Mouse (Mus musculus): ENCODE results near the gene Wdhd1.

Gene Wdhd1

DNA sequence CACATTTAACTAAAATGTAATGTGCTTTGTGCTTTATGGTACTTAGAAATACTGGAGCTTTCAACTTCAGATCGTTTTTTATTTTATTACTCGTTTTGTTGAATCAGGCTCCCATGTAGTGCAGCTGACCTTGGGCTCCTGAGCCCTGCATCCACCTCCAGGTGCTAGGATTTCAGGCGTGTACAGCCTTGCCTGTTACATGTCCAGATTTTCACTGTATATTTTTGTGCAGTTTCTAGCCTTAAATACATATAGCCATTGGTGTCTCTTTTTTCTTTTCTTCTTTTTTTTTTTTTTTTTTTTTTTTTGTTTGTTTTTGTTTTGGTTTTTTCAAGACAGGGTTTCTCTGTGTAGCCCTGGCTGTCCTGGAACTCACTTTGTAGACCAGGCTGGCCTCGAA lies 4.9 kb upstream of the Wdhd1 start:
- in situ Hi-C loops (cut with MboI, MseI) = no loop called here

DNA sequence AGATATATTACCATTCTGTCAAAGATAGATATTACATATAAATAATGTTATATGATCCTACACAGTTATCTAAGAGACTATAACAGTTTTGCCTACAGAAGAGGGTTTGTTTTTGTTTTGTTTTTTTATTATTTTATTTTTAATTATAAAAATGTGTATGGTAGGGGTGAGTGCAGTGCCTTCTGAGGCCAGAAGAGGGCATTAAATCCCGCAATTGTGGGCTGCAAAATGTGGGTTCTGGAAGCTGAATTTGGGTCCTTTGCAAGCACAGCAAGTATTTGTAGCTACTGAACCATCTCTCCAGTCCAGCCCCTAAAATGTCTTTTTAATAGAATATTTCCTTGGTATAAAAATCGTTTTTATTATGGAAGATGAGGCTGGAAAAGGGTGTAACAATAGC lies 2.4 kb upstream of the Wdhd1 start:
- in situ Hi-C loops (cut with MboI, MseI) = no loop called here

DNA sequence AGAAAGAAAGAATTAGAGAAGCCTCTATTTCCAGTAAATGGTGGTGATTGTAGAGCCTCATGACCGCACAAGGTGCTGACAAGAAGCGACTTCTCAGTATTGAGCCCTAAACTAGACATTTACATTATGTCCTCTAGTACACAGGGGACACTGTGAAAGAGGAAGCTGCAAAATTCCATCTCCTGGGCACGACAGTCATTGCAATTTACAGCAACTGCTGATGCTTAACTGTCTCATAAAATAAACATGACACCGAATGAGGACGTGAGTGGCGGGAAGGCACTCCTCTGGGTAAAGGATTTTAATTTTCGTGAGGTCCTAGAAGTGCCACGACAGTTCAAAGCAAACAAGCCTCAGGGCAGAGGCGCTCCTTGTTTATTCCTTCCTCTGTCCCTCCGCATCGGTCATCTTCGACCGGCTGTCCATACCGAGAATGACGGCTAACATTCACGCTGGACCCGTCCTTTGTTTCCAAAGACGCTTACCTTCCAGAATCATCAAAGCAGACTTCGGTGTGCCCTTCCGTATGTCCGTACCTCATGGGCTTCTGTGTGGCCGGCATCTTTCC lies 537 bp downstream of the Wdhd1 start:
- in situ Hi-C loops (cut with MboI, MseI) = no loop called here

DNA sequence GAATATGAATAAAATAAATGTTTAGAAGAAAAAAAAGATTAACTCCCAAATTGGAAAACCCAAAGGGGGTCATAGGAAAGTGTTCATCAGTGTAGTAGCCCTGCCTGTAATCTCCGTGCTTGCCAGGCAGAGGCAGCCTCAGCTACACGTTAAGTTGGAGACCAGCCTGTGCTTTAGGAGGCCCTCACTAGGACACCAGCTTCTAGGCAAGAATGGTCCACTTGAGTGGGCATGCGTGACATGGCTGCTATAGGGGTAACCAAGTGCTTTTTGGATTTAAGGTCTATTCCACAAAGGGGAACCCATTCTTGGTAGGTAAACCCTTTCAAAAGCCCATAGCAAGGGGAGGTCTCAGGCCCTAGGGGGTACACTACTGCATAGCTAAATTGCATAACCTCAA lies 1.2 kb downstream of the Wdhd1 start:
- in situ Hi-C loops (cut with MboI, MseI) = no loop called here

DNA sequence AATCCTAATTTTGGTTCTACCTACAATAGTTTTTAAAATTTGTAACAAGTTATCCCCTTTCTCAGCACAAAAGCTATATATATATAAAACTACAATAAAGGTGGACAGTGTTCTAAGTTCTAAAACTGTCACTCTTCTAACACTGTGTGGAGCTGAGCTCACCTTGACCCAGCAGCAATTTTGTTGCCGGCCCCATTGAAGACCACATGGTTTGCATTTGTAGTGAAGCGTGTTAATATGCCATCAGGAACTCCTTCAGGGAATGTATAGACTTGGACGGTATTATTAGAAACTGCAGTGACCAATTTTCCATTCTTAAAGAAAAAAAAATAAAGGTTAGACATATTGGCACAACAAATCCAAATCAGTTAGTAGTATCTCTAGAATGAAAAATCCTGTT lies 2.9 kb downstream of the Wdhd1 start:
- in situ Hi-C loops (cut with MboI, MseI) = loop anchor here (25.0 kb wide), 1 partner anchor 1961 kb away; the partner anchor contains the start of gene Ero1l

DNA sequence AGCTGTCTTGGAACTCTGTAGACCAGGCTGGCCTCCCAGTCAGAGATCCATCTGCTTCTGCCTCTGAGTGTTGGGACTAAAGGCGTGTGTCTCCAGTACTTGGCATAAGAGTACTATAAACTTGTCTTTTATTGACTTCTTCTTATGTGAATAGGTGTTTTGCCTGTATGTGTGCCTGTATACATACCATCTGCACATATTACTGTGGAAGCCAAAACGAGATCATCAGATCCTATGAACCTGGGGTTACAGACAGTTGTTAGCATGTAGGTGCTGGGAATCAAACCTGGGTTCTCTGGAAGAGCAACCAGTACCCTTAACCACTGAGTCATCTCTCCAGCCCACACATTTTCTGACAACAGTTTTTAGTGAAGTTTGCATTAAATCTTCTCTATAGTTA lies 7.0 kb downstream of the Wdhd1 start:
- in situ Hi-C loops (cut with MboI, MseI) = loop anchor here (25.0 kb wide), 1 partner anchor 1957 kb away; the partner anchor contains the start of gene Ero1l

DNA sequence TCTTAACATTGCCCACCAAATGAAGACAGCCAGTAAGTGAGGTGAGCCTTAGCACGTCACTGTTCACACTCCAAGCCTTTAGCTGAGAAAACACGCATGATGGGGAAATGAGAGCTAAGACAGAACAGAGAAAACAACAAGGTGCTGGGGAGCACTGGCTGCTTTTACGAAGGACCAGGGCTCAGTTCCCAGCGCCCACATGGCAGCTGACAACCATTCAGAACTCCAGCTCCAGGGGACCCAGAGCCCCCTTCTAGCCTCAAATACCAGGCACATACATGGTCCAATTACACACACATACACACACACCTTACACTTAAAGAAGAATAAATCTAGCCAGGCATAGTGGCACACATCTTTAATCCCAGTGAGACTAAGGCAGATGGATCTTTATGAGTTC lies 7.6 kb downstream of the Wdhd1 start:
- in situ Hi-C loops (cut with MboI, MseI) = loop anchor here (25.0 kb wide), 1 partner anchor 1957 kb away; the partner anchor contains the start of gene Ero1l

DNA sequence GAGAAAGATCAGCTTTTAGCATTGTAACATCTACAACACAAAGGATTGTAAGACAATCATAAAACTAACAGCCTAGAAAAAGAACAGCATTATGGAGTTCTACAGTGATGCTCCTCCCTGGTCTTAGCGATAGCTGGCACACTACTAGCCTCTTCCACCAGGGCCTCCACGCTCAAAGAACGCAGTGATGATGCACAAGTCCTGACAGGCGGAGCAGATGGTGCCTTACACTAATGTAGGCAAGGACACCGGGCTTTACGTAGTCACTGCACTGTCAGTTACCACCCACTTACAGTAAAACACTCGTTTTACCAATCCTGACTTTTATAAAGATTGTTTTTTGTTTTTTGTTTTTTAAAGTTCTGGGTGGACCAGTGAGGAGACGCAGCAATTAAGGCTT lies 10.8 kb downstream of the Wdhd1 start:
- in situ Hi-C loops (cut with MboI, MseI) = loop anchor here (25.0 kb wide), 1 partner anchor 1954 kb away; the partner anchor contains the start of gene Ero1l

DNA sequence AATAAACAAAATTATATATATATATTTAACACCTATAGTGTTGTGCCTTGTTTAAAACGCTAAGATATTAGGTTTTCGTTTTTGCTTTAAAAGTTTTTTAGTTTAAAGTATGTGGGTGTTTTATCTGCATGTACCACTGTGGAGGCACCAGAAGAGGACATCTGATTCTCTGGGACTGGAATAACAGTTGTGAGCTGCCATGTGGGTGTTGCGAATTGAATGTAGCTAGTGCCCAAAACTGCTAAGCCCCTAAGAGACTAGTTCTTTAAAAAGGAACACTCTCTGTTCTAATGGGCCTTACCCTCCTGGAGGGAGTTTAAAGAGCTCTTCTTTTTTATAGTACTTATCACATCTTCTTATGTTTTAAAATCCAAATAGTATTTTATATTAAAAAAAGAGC lies 11.8 kb downstream of the Wdhd1 start:
- in situ Hi-C loops (cut with MboI, MseI) = loop anchor here (25.0 kb wide), 1 partner anchor 1953 kb away; the partner anchor contains the start of gene Ero1l

DNA sequence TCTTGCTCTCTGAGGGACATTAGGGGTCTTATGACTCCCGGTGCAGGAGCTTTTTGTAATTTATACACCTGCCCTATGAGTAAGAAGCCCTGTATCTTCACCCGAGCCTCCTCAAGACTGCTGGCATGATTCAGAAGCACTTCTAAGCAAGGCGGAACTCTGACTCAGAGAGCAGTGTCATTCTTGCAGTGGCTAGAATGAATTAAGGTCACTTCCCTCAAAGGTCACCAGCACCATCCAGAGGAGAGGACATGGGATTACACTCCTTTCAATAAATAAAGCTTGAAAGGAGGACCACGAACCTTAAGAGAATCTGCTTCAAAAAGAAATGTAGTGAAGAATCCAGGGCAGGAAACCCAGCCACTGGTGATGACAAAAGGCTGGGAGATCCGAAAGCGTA lies 26.8 kb downstream of the Wdhd1 start:
- in situ Hi-C loops (cut with MboI, MseI) = loop anchor here (25.0 kb wide), 1 partner anchor 1938 kb away; the partner anchor contains the start of gene Ero1l

DNA sequence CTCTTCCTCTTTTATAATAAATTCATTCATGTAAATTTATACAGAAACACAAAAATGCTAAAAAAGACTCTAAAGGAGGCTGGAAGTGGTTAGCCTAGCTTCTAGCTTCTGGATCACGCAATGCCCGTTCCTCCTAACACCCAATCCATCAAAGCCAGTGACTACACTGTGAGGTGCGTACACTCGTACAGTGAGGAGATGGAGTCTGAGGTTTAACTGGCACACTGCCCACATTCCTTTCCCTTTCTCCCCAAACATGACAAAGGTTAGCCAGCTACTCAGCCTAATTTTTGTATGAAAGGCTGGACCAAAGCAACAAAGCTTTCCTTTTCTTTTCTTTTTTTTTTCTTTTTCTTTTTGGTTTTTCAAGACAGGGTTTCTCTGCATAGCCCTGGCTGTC lies 33.9 kb downstream of the Wdhd1 start:
- in situ Hi-C loops (cut with MboI, MseI) = no loop called here

DNA sequence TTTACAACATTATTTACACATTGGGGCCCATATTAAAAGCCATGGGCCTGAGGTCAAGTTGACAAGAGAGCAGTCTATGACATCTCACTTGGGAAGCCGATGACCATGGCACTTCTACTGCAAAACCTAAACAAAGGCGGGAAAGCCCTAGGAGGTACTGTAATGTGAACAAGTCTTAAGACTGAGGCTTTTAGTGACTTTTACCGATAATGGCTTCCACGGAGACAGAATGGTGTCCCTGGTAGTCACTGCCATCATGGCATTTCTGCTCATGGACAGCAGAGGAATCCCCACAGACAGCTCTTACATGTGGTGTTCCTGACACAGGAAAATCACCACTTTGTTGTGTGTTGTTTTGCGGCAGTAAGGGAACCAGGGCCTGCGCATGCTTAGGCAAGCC lies 35.6 kb downstream of the Wdhd1 start:
- in situ Hi-C loops (cut with MboI, MseI) = no loop called here

DNA sequence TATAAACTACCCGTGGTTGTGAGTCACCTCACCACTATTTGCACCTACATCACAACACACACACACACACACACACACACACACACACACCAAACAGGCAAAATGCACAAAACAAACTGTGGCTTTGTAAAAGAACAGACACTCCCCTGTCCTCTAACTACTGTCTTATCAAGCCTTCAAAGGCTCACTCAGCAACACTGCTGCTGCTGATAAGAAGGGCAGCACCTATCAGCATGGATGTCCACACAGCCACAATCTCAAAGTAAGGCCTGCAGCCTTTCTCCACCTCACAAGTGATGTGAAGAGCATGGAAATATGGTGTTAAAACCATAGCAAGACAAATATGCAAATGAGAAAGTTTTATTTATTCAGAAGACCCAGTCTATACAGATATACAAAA lies 36.1 kb downstream of the Wdhd1 start:
- in situ Hi-C loops (cut with MboI, MseI) = no loop called here

DNA sequence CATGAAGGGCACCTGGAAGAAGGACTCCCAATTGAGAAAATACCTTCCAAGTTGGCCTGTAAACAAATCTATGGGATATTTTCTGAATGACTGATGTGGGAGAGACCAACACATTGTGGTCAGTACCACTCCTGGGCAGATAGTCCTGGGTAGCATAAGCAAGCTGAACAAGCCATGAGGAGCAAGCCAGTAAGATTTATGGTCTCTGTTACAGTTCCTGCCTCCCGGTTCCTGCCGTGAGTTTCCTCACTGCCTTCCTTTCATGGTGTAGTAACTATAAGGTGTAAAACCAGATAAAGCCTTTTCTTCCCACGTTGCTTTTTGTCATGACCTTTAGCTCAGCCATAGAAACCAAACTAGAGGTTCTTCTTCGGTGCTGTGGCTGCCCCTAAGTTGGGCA lies 39.4 kb downstream of the Wdhd1 start:
- in situ Hi-C loops (cut with MboI, MseI) = no loop called here

DNA sequence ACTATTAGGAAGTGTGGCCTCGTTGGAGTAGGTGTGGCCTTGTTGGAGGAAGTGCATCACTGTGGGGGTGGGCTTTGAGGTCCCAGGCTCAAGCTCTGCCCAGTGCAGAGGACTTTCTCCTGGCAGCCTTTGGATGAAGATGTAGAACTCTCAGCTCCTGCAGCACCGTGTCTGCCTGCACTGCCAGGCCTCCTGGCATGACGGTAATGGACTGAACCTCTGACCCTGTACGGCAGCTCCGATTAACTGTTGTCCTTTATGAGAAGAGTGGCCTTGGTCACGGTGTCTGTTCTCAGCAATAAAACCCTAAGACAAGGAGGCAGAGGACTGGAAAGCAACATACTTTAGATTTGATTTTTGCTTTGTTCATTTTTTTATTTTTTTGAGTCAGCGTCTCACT lies 40.2 kb downstream of the Wdhd1 start:
- in situ Hi-C loops (cut with MboI, MseI) = no loop called here

DNA sequence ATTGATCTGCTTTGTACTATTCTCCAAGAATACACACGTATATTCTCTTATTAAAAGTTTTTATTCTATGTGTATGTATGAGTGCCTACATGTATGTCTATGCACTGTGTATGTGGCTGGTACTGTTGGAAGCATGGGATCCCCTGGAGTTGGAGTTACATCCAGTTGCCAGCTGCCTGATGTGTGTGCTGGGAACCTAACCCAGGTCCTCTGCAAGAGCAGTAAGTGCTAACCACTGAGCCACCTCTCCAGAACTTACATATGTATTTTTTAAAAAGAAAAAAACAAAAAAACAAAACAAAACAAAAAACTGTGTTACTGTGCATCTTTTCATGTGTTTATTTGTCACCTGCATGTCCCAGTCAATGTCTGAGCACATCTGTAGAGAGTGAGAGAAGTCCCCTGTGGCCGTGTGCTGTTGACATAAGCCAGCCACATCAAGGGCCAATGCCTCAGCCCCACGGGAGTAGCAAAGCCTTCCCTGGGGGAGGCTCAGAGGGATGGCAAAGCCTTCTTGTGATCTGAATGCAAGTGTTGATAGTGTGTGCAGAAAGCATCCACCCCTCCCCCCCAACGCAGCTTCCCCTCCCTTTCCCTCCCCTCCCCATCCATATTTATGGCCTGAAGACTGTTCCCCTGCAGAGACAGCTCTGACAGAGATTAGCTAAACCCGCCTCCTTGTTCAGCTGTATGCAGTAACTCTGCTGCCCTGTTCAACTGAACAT lies 42.0 kb downstream of the Wdhd1 start:
- in situ Hi-C loops (cut with MboI, MseI) = no loop called here

DNA sequence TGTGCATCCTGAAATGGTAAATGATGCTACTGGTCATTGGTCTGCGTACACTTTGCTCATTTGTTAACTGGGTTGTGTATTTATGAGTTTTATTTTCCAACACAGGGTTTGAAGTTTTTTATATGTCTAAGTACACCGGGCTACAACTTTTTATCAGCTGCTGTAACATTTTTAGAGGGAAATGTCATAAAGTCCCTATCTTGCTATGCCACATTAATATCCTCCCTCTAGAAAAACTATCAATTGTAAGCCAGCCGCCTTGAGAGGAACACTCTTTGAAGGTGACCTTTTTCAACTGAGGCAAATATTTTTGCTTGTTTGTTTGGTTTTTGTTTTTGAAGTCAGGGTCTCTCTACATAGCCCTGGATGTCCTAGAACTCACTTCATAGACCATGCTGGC lies 42.6 kb downstream of the Wdhd1 start:
- in situ Hi-C loops (cut with MboI, MseI) = no loop called here

DNA sequence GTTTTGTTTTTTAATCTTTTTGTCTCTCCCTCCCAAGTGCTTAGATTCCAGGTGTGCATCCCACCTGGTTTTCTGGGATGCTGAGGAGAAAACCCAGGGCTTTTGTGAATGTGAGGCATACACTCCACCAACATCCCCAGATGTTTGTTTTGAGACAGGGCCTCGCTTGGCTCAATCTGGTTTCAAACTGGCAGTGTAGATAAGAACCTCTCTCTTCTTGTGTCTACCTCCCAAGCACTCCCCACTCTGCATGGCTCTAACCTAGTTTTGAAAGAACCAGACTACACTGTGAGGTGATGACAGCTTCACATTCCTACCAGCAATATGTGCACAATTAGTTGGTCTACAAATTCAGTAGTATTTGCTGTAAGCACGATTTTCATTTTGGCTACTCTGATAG lies 43.1 kb downstream of the Wdhd1 start:
- in situ Hi-C loops (cut with MboI, MseI) = no loop called here

DNA sequence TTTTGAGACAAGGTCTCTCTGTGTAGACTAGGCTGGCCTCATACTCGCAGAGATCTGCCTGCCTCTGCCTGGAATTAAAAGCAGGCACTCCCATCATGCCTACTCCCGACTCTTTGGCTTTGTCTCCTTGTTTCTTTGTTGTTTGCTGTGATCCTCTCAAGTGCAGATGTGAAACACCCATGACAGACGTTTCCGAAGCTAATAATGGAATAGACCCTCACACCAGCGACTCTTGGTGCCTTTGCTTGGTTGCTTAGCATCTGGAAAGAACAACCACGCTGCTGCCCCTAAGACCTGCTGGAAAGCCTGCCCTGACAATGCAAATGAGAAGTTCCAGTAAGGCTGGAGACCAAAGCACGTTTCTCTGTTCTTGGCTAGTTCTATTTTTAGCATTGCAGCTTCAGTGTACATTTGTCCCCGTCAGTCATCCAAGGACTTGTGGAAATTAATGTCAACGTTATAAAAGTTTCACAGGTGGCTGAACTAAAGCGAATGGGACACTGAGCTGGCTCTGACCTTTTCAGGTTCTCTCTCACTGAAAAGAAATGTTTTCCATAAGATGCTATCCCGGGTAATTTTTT lies 46.8 kb downstream of the Wdhd1 start:
- in situ Hi-C loops (cut with MboI, MseI) = no loop called here

DNA sequence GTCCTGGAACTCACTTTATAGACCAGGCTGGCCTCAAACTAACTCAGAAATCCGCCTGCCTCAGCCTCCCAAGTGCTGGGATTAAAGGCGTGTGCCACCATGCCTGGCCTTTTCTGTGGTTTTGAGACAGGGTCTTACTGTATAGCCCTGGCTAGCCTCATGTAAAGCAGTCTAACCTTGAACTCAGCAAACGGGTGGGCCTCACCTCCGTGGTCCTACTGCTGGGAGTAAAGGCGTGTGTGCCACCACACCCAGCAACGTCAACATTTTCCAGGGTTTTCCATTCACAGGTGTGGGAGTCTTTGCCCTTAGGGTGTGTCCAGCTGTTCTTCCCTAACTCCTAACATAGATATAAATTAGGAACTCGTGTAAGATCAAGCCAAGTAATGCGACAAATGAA lies 50.7 kb downstream of the Wdhd1 start:
- in situ Hi-C loops (cut with MboI, MseI) = no loop called here

DNA sequence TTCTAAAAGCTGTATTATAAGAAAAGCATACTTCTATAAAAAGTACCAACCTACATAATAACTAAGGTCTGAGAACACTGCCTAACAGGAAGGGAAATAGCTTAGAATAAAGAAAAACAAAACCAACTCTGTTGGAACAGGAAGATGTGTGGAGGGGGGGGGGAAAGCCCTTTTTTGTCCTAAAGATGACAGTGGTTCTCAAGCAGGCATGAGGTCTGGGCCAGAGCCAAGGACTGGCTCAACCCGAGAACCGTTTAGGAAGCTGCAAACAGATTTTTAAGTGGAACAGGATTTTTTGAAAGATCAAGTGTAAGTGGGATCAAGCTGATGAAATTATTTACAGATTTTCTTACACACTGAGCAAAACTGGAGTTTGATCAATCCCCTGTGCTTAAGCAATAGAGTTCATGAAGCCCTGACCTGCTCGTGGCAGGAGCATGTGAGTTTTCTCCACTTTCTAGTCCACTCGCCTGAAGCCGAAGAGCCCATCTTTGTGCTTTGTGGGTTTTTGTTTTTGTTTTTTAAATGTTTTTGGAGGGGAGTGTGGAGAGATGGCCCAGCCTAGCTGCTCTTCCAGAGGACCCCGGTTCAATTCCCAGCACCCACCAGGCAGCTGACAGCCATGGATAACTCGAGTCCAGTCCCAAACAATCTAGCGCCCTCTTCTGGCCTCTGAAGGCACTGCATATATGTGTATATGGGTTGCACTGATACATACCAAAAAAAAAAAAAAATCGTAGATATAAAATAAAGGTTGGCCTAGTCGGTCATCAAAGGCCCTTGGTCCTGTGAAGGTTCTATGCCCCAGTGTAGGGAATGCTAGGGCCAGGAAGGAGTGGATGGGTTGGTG lies 52.0 kb downstream of the Wdhd1 start:
- in situ Hi-C loops (cut with MboI, MseI) = no loop called here
